Mouse (Mus musculus): ENCODE measurements around the gene Hoxb9. TPM values are rescaled to one million over a fixed set of nuclear protein-coding genes. Genes with fewer than 3 reads are reported as not detected.

Hoxb9 gene
- polyA plus RNA-seq, 1 experiment = 27.8 TPM

- H3K27ac ChIP-seq (ENCODE audit: insufficient read depth, low read depth, low read length) = peak overlapping the region; percentile 92
- H3K4me3 ChIP-seq (ENCODE audit: insufficient read depth, low read depth, low read length) = peak overlapping the region; percentile 38
- H3K4me1 ChIP-seq (ENCODE audit: control insufficient read depth, insufficient read depth, low read length) = peaks cover 18% of the 10 kb centered on the region; the same call in 1 of the 2 replicates
- H3K27me3 ChIP-seq (replicated peaks; ENCODE audit: control insufficient read depth, insufficient read depth, low read length) = no peaks in the 10 kb centered on the region
- TF ChIP-seq CTCF (conservative IDR thresholded peaks at IDR 0.05; ENCODE audit: insufficient read depth, insufficient read length, low read depth, low read length) = no peak
- no peak for TF ChIP-seq POLR2A (IDR thresholded peaks at IDR 0.05; ENCODE audit: low read depth, low read length)
- peak; percentile 53 for DNase-seq
- no peaks in the 10 kb centered on the region for H3K36me3 ChIP-seq (ENCODE audit: control insufficient read depth, insufficient read depth, low read length)
- WGBS = 14% methylated on average over 20 of the region's 20 CpGs
Measured at GRCm38 (mm10) chr11:96310183-96310938, 39.1 kb downstream of the Hoxb9 start.

GRCm38 (mm10) chr11:96311097-96311496 lies 39.8 kb downstream of the Hoxb9 start:
- Histone ChIP-seq H3K4me1 (ENCODE audit: control insufficient read depth, insufficient read depth, low read length) (peaks cover 17% of the 10 kb centered on the region; the same call in 1 of the 2 replicates), H3K27ac (ENCODE audit: insufficient read depth, low read depth, low read length) (peak overlapping the region; percentile 92), H3K27me3 (replicated peaks; ENCODE audit: control insufficient read depth, insufficient read depth, low read length) (no peaks in the 10 kb centered on the region), H3K36me3 (ENCODE audit: control insufficient read depth, insufficient read depth, low read length) (no peaks in the 10 kb centered on the region), H3K4me3 (ENCODE audit: insufficient read depth, low read depth, low read length) (peak overlapping the region; percentile 38)
- 3% methylated on average over 6 of the region's 6 CpGs for WGBS
- DNase-seq = peak; percentile 73
- no peak for TF ChIP-seq POLR2A (IDR thresholded peaks at IDR 0.05; ENCODE audit: low read depth, low read length)
- TF ChIP-seq CTCF (conservative IDR thresholded peaks at IDR 0.05; ENCODE audit: insufficient read depth, insufficient read length, low read depth, low read length) = no peak

GRCm38 (mm10) chr11:96311520-96312417 lies 40.5 kb downstream of the Hoxb9 start:
- H3K27ac ChIP-seq (ENCODE audit: insufficient read depth, low read depth, low read length) = peak overlapping the region; percentile 92
- no peaks in the 10 kb centered on the region for H3K27me3 ChIP-seq (replicated peaks; ENCODE audit: control insufficient read depth, insufficient read depth, low read length)
- peaks cover 14% of the 10 kb centered on the region; the same call in 1 of the 2 replicates for H3K4me1 ChIP-seq (ENCODE audit: control insufficient read depth, insufficient read depth, low read length)
- peak; percentile 92 for DNase-seq
- WGBS = 2% methylated on average over 31 of the region's 31 CpGs
- no peaks in the 10 kb centered on the region for H3K36me3 ChIP-seq (ENCODE audit: control insufficient read depth, insufficient read depth, low read length)
- peak overlapping the region; percentile 38 for H3K4me3 ChIP-seq (ENCODE audit: insufficient read depth, low read depth, low read length)
- no peak for TF ChIP-seq POLR2A (IDR thresholded peaks at IDR 0.05; ENCODE audit: low read depth, low read length)
- TF ChIP-seq CTCF (conservative IDR thresholded peaks at IDR 0.05; ENCODE audit: insufficient read depth, insufficient read length, low read depth, low read length) = peak; percentile 73

GRCm38 (mm10) chr11:96313134-96313533 lies 41.9 kb downstream of the Hoxb9 start:
- Histone ChIP-seq H3K27ac (ENCODE audit: insufficient read depth, low read depth, low read length) (peak overlapping the region; percentile 95), H3K36me3 (ENCODE audit: control insufficient read depth, insufficient read depth, low read length) (no peaks in the 10 kb centered on the region), H3K27me3 (replicated peaks; ENCODE audit: control insufficient read depth, insufficient read depth, low read length) (no peaks in the 10 kb centered on the region), H3K4me1 (ENCODE audit: control insufficient read depth, insufficient read depth, low read length) (peaks cover 14% of the 10 kb centered on the region; the same call in 1 of the 2 replicates), H3K4me3 (ENCODE audit: insufficient read depth, low read depth, low read length) (no peak overlapping the region)
- no peak for TF ChIP-seq CTCF (conservative IDR thresholded peaks at IDR 0.05; ENCODE audit: insufficient read depth, insufficient read length, low read depth, low read length)
- no peak for TF ChIP-seq POLR2A (IDR thresholded peaks at IDR 0.05; ENCODE audit: low read depth, low read length)
- no peak for DNase-seq
- WGBS = 50% methylated on average over 2 of the region's 2 CpGs

- Histone ChIP-seq H3K36me3 (ENCODE audit: control insufficient read depth, insufficient read depth, low read length) (no peaks in the 10 kb centered on the region), H3K4me1 (ENCODE audit: control insufficient read depth, insufficient read depth, low read length) (peaks cover 14% of the 10 kb centered on the region; the same call in 1 of the 2 replicates), H3K27me3 (replicated peaks; ENCODE audit: control insufficient read depth, insufficient read depth, low read length) (no peaks in the 10 kb centered on the region), H3K4me3 (ENCODE audit: insufficient read depth, low read depth, low read length) (peak overlapping the region; percentile 60), H3K27ac (ENCODE audit: insufficient read depth, low read depth, low read length) (peak overlapping the region; percentile 95)
- WGBS = 21% methylated on average over 12 of the region's 12 CpGs
- peak; percentile 56 for DNase-seq
- TF ChIP-seq POLR2A (IDR thresholded peaks at IDR 0.05; ENCODE audit: low read depth, low read length) (no peak), CTCF (conservative IDR thresholded peaks at IDR 0.05; ENCODE audit: insufficient read depth, insufficient read length, low read depth, low read length) (no peak)
Measured at GRCm38 (mm10) chr11:96313806-96314428, 42.7 kb downstream of the Hoxb9 start.

- TF ChIP-seq POLR2A (IDR thresholded peaks at IDR 0.05; ENCODE audit: low read depth, low read length) (no peak), CTCF (conservative IDR thresholded peaks at IDR 0.05; ENCODE audit: insufficient read depth, insufficient read length, low read depth, low read length) (no peak)
Measured at GRCm38 (mm10) chr11:96314671-96315343, 43.5 kb downstream of the Hoxb9 start.

More at GRCm38 (mm10) chr11:96314671-96315343, 43.5 kb downstream of the Hoxb9 start:
- no peaks in the 10 kb centered on the region for H3K36me3 ChIP-seq (ENCODE audit: control insufficient read depth, insufficient read depth, low read length)
- H3K4me3 ChIP-seq (ENCODE audit: insufficient read depth, low read depth, low read length) = peak overlapping the region; percentile 60
- DNase-seq = peak; percentile 85
- 3% methylated on average over 34 of the region's 34 CpGs for WGBS
- peaks cover 13% of the 10 kb centered on the region; the same call in 1 of the 2 replicates for H3K4me1 ChIP-seq (ENCODE audit: control insufficient read depth, insufficient read depth, low read length)
- peak overlapping the region; percentile 95 for H3K27ac ChIP-seq (ENCODE audit: insufficient read depth, low read depth, low read length)
- no peaks in the 10 kb centered on the region for H3K27me3 ChIP-seq (replicated peaks; ENCODE audit: control insufficient read depth, insufficient read depth, low read length)
